Mouse (Mus musculus) forebrain, embryonic 14.5 days (tissue): Measurements from ENCODE around the gene Efna1. TPM values are rescaled to one million over a fixed set of nuclear protein-coding genes. Genes with fewer than 3 reads are reported as not detected.

Experiments
- ATAC-seq: fragments of 200-750 bp; cut with Nextera tagmentation; 2 replicates; pipeline ENCODE4 v1.8.0; 2017; ENCODE audit warnings: mild to moderate bottlenecking, moderate library complexity
- DNase-seq: peaks from one replicate; pipeline ENCODE4 v3.0.0-alpha.2; 2015; ENCODE audit warnings: low spot score
- H3K27ac ChIP-seq: fragments of 300-500 bp; sonication (generic); 2 replicates; pipeline ENCODE4 v1.5.1; 2014; ENCODE audit warnings: low read depth, mild to moderate bottlenecking, control low read depth, low read length, moderate library complexity
- H3K27me3 ChIP-seq: fragments of 300-500 bp; sonication (generic); replicated peaks from 2 replicates; pipeline ENCODE4 v1.6.1; 2014; ENCODE audit warnings: low read length, control low read depth, mixed read lengths; ENCODE audit not compliant: control insufficient read depth, insufficient read depth
- H3K36me3 ChIP-seq: fragments of 300-500 bp; sonication (generic); 2 replicates; pipeline ENCODE4 v1.6.1; 2014; ENCODE audit warnings: low read length, control low read depth; ENCODE audit not compliant: control insufficient read depth, insufficient read depth
- H3K4me1 ChIP-seq: fragments of 300-500 bp; sonication (generic); 2 replicates; pipeline ENCODE4 v1.6.1; 2014; ENCODE audit warnings: antibody characterized with exemption, low read length, control low read depth; ENCODE audit not compliant: control insufficient read depth, insufficient read depth
- H3K4me2 ChIP-seq: fragments of 300-500 bp; sonication (generic); 2 replicates; pipeline ENCODE4 v1.6.1; 2014; ENCODE audit warnings: mild to moderate bottlenecking, control low read depth, low read length
- H3K4me3 ChIP-seq: fragments of 300-500 bp; sonication (generic); 2 replicates; pipeline ENCODE4 v1.5.1; 2014; ENCODE audit warnings: low read depth, low read length, control low read depth
- H3K9ac ChIP-seq: fragments of 300-500 bp; sonication (generic); 2 replicates; pipeline ENCODE4 v1.6.1; 2014; ENCODE audit warnings: mild to moderate bottlenecking, low read length, control low read depth, moderate library complexity
- H3K9me3 ChIP-seq: fragments of 300-500 bp; sonication (generic); replicated peaks from 2 replicates; pipeline ENCODE4 v1.6.1; 2016; ENCODE audit warnings: low read length, control low read depth, mixed read lengths; ENCODE audit not compliant: control insufficient read depth
- WGBS: fragments of 180-500 bp; shearing (Covaris S2); extraction: QIAGEN DNeasy Blood & Tissue Kit; methylation state at CpG from one replicate; pipeline ENCODE4 v1.1.7; 2014; 5-methylcytosine and 5-hydroxymethylcytosine counted together
- polyA plus RNA-seq: library from polyadenylated mRNA; unstranded; fragments of >200 nt; fragmentation: Nextera tagmentation; extraction: Ambion mirVana; gene quantifications from 2 replicates; pipeline ENCODE4 v1.2.1, GENCODE M21; 2014

Gene Efna1
- polyA plus RNA-seq, 1 experiment from 2014 or later, result 10.5 TPM

GRCm38 (mm10) chr3:89299499-89299898, 18.6 kb upstream of the Efna1 start:
- ATAC-seq, result no peak
- H3K9me3 ChIP-seq, result no peaks in the 10 kb centered on the region
- no peaks in the 10 kb centered on the region for H3K4me1 ChIP-seq
- H3K27ac ChIP-seq, result no peak overlapping the region
- H3K36me3 ChIP-seq, result no peaks in the 10 kb centered on the region
- WGBS, result 11% methylated on average over 14 of the region's 14 CpGs
- H3K27me3 ChIP-seq, result 0 out of 2 replicates have a peak, but pooled peaks cover 2% of the 10 kb centered on the region
- H3K4me2 ChIP-seq, result peak overlapping the region; percentile 37
- peak overlapping the region; percentile 29; the same call in 1 of the 2 replicates for H3K9ac ChIP-seq
- 0 out of 2 replicates have a peak overlapping the region, but pooled peaks have one; percentile 6 for H3K4me3 ChIP-seq
- DNase-seq, result peak; percentile 46

DNA sequence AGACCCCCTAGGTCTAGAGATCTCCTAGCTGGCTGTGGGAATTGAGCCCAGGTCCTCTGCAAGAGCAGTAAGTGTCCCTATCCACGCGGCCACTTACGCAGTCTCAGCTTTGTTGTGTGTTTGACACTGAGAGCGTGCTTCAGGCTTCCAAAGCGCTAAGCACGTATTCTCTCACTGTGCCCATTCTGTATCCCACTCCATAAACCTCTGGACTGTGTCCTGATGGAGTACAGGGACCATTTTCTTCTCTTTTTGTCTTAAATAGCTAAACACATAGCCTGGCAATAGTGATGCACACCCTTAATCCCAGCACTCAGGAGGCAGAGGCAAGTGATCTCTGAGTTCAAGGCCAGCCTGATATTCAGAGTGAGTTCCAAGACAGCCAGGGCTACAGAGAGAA, 18.0 kb upstream of the Efna1 start:
- 68% methylated on average over 6 of the region's 6 CpGs for WGBS

DNA sequence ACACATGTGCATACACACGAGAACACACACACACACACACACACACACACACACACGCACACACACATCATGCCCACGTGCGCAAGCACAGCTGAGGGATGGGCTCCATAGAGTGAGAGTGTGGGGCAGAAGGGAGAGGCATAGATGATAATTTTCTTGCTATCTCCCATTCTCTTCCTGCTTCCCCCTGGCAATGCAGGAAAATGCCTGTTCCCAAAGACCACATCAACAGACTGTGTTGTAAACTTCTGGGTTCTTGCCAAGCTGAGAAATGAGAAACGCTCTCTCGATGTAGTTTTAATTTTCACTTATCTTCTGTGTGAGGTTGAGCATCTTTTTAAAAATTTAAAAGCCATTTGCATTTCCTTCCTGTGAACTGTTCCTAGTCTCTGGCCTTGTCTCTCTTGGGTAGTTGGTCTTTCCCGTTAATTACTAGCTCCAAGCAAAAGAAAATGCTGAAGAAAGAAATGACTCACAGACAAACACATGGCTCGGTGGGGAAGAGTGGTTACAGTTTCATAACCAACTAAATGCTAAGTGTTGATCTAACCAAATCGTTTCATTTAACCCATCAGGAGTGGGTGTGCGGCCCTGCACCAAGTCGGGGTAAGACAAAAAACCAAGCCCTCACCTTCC, 15.9 kb upstream of the Efna1 start:
- ATAC-seq (no peak), DNase-seq (peak; percentile 32)
- Histone ChIP-seq H3K9ac (no peak overlapping the region), H3K27me3 (0 out of 2 replicates have a peak, but pooled peaks cover 2% of the 10 kb centered on the region), H3K27ac (no peak overlapping the region), H3K4me3 (no peak overlapping the region), H3K36me3 (no peaks in the 10 kb centered on the region), H3K4me1 (no peaks in the 10 kb centered on the region), H3K9me3 (no peaks in the 10 kb centered on the region), H3K4me2 (no peak overlapping the region)
- WGBS, result 83% methylated on average over 11 of the region's 11 CpGs

More for the DNA sequence above, 18.0 kb upstream of the Efna1 start:
- ATAC-seq (no peak), DNase-seq (no peak)
- H3K9me3 ChIP-seq, result no peaks in the 10 kb centered on the region
- H3K4me3 ChIP-seq, result no peak overlapping the region
- H3K4me1 ChIP-seq, result no peaks in the 10 kb centered on the region
- no peaks in the 10 kb centered on the region for H3K36me3 ChIP-seq
- no peak overlapping the region for H3K9ac ChIP-seq
- H3K27ac ChIP-seq, result no peak overlapping the region
- no peak overlapping the region for H3K4me2 ChIP-seq
- H3K27me3 ChIP-seq, result 0 out of 2 replicates have a peak, but pooled peaks cover 2% of the 10 kb centered on the region

DNA sequence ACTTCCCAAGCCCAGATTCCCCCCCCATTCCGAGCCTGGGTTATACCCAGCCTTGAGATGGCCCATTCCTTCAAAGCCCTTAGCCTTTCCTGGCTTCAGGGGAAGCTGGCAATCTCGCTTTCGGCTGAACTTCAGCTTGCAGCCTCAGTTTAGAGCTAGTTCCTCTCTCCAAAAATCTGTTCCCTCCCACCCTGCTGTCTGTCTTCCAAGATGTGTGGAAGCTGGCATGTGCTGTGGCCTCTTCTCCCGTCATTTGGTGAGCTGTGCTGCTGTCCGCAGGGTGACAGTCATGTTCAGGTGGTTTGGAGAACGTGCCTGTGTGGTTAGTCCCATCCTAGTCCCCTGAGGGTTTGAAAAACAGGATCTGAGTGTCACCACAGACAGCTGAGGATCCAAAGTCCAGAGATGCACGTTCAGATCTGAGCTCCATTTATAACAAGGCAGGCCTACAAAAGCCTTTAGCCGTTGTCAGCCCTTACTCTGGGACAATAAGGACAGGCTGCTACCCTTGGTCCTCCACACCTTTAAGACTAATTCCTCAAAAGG, 14.8 kb upstream of the Efna1 start:
- Histone ChIP-seq H3K4me1 (no peaks in the 10 kb centered on the region), H3K4me2 (no peak overlapping the region), H3K27ac (no peak overlapping the region), H3K9ac (no peak overlapping the region), H3K4me3 (no peak overlapping the region), H3K9me3 (no peaks in the 10 kb centered on the region), H3K36me3 (no peaks in the 10 kb centered on the region), H3K27me3 (0 out of 2 replicates have a peak, but pooled peaks cover 2% of the 10 kb centered on the region)
- WGBS, result 82% methylated on average over 8 of the region's 8 CpGs
- DNase-seq, result no peak
- no peak for ATAC-seq

DNA sequence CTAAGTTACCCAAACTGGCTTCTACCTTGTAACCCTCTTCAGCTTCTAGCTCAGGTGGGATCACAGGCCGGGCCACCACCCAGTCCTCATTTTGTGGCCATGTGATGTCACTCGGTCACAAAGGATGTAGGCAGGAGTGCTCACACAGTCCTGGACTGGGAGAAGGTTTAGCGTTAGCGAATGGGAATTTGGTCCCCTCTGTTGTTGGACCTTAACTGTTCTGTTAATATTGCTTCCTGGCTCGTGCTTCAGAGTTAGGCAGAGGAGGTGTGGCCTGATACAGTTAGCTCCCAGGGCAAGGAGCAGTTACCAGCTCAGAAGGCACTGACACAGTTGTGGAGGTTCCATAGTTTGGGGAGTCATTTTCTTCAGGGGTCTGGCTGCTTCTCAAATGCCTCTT, 13.3 kb upstream of the Efna1 start:
- no peak for ATAC-seq
- 82% methylated on average over 5 of the region's 5 CpGs for WGBS
- DNase-seq, result no peak
- no peaks in the 10 kb centered on the region for H3K9me3 ChIP-seq
- H3K4me3 ChIP-seq, result no peak overlapping the region
- no peak overlapping the region for H3K4me2 ChIP-seq
- no peaks in the 10 kb centered on the region for H3K36me3 ChIP-seq
- no peaks in the 10 kb centered on the region for H3K4me1 ChIP-seq
- H3K9ac ChIP-seq, result no peak overlapping the region
- H3K27ac ChIP-seq, result no peak overlapping the region
- H3K27me3 ChIP-seq, result no peaks in the 10 kb centered on the region

GRCm38 (mm10) chr3:89293247-89293918, 12.4 kb upstream of the Efna1 start:
- Histone ChIP-seq H3K9ac (no peak overlapping the region), H3K9me3 (no peaks in the 10 kb centered on the region), H3K4me2 (no peak overlapping the region), H3K27me3 (no peaks in the 10 kb centered on the region), H3K4me1 (no peaks in the 10 kb centered on the region), H3K27ac (no peak overlapping the region), H3K36me3 (no peaks in the 10 kb centered on the region), H3K4me3 (no peak overlapping the region)
- ATAC-seq (no peak), DNase-seq (no peak)
- 93% methylated on average over 11 of the region's 11 CpGs for WGBS

DNA sequence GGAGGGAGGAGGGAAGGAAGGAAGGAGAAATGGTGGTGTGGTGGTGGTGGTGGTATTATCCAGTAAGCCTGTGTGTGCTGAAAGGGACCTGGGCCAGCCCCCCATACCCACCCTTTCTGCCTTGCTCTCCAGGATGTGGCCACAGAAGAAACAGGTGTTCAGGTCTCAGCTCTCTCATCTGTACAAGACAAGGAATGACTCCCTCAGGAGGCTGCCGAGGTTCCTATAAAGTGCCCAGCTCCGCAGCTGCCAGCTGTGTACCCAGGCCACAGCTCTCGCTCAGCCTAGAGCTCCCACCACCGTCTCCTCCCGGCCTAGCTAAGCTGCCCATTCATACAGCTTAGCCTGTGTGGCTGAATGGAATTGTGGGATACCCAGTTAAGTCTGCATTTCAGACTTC, 11.4 kb upstream of the Efna1 start:
- H3K36me3 ChIP-seq, result no peaks in the 10 kb centered on the region
- no peak for ATAC-seq

DNA sequence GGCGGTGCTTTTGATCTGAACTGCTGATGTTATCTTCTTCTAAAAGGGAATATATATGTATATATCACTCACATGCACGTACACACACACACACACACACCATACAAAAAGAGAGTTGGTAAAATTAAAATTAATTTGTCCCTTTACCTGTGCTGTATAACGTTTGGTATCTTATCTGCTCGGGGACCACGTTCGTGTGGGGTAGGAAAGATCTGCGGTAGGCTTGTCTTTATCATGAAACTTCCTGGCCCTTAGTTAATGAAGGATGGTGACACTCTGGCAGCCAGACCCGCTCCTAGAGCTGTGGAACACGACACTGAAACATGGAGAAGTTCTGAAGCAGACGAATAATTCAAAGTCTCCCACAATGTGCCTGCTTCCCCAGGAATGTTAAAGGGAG, 10.9 kb upstream of the Efna1 start:
- no peaks in the 10 kb centered on the region for H3K4me1 ChIP-seq
- no peak overlapping the region for H3K4me3 ChIP-seq
- no peak overlapping the region for H3K27ac ChIP-seq
- WGBS, result 84% methylated on average over 10 of the region's 10 CpGs
- H3K9me3 ChIP-seq, result no peaks in the 10 kb centered on the region
- H3K4me2 ChIP-seq, result no peak overlapping the region
- H3K36me3 ChIP-seq, result no peaks in the 10 kb centered on the region
- no peak for ATAC-seq
- no peaks in the 10 kb centered on the region for H3K27me3 ChIP-seq
- no peak for DNase-seq
- H3K9ac ChIP-seq, result no peak overlapping the region

More for the DNA sequence above, 11.4 kb upstream of the Efna1 start:
- Histone ChIP-seq H3K27me3 (no peaks in the 10 kb centered on the region), H3K4me3 (no peak overlapping the region), H3K9me3 (no peaks in the 10 kb centered on the region), H3K4me1 (no peaks in the 10 kb centered on the region), H3K27ac (no peak overlapping the region), H3K9ac (no peak overlapping the region), H3K4me2 (no peak overlapping the region)
- DNase-seq, result no peak
- 63% methylated on average over 5 of the region's 5 CpGs for WGBS

GRCm38 (mm10) chr3:89288503-89288928, 7.6 kb upstream of the Efna1 start:
- no peak for ATAC-seq

More at GRCm38 (mm10) chr3:89288503-89288928, 7.6 kb upstream of the Efna1 start:
- Histone ChIP-seq H3K4me1 (no peaks in the 10 kb centered on the region), H3K27ac (no peak overlapping the region), H3K4me2 (no peak overlapping the region), H3K9ac (no peak overlapping the region), H3K27me3 (no peaks in the 10 kb centered on the region), H3K4me3 (no peak overlapping the region), H3K9me3 (no peaks in the 10 kb centered on the region), H3K36me3 (no peaks in the 10 kb centered on the region)
- no peak for DNase-seq
- WGBS, result 63% methylated on average over 7 of the region's 7 CpGs
